Mouse (Mus musculus) brain, embryonic 14.5 days (tissue): ENCODE measurements at regions not wholly inside any gene's neighbourhood (a gene's known extent, or its start where the extent isn't known, plus 50 kb on each side); places are given as distances from the start of the nearest gene placed in this dataset.

Experiments
- CTCF ChIP-seq: fragments of 200-500 bp; IDR thresholded peaks from 2 replicates; pipeline ENCODE4 v1.5.1; 2012; ENCODE audit warnings: inconsistent platforms, mild to moderate bottlenecking, moderate library complexity, borderline replicate concordance; ENCODE audit not compliant: insufficient read depth, insufficient read length; ENCODE audit errors: extremely low read depth
- POLR2A ChIP-seq: fragments of 200-500 bp; IDR thresholded peaks from 2 replicates; pipeline ENCODE4 v1.6.1; 2012; ENCODE audit warnings: mild to moderate bottlenecking, inconsistent platforms, borderline replicate concordance; ENCODE audit not compliant: poor library complexity, insufficient read depth, insufficient read length, severe bottlenecking; ENCODE audit errors: extremely low read depth

DNA sequence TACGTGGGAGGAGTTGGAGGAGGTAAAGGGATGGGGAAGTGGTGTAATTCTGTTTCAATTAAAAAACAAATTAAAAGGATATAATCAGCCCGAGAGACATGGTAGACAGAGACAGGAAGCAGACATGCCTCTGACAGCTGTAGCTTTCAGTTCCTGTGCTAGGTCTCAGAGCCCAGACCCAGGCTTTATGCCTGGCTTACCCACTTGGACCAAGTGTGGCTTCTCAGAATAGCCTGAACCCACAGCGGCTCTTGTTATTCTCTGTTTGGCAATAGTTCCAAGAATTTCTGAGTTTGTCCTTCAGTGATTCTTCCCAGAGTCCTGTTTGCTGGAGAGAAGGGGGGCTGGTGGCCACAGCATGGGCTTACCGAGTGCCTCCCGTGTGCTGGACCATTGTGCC, 182.4 kb downstream of the Pten start:
- TF ChIP-seq CTCF: no peak
- no peak for TF ChIP-seq POLR2A
